Mouse (Mus musculus) cerebellum, adult 2 months (tissue): ENCODE measurements at regions not wholly inside any gene's neighbourhood (a gene's known extent, or its start where the extent isn't known, plus 50 kb on each side); places are given as distances from the start of the nearest gene placed in this dataset.

Experiments used
- CTCF ChIP-seq: fragments of 200-500 bp; IDR thresholded peaks from 2 replicates; pipeline ENCODE4 v1.5.1; 2011; ENCODE audit warnings: low read depth, mild to moderate bottlenecking, control low read depth, low read length, moderate library complexity, borderline replicate concordance; ENCODE audit not compliant: insufficient read depth
- POLR2A ChIP-seq: fragments of 200-500 bp; IDR thresholded peaks from 2 replicates; pipeline ENCODE4 v1.6.1; 2011; ENCODE audit warnings: low read length, control low read depth, borderline replicate concordance; ENCODE audit not compliant: insufficient read depth

DNA sequence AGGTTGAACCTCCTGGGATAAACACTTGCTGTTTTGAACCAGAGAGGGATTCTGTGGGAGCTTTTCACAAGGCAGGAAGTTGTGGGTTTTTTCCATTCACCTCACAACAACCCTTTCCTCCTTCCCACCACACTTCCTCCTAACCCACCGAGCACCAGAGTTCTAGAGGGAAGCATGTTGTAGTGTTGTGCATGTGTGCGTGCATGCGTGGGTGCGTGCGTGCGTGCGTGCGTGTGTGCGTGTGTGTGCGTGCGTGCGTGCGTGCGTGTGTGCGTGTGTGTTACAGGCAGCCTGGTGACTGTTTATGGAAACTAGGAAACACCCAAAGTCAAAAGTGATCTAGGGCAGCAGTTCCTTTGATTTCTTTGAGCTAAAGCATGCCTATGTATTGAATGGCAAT, 186.5 kb upstream of the Klf7 start:
- TF ChIP-seq CTCF (no peak), POLR2A (no peak)
